Mouse (Mus musculus): ENCODE data around the gene Ccdc22.

The Ccdc22 gene

DNA sequence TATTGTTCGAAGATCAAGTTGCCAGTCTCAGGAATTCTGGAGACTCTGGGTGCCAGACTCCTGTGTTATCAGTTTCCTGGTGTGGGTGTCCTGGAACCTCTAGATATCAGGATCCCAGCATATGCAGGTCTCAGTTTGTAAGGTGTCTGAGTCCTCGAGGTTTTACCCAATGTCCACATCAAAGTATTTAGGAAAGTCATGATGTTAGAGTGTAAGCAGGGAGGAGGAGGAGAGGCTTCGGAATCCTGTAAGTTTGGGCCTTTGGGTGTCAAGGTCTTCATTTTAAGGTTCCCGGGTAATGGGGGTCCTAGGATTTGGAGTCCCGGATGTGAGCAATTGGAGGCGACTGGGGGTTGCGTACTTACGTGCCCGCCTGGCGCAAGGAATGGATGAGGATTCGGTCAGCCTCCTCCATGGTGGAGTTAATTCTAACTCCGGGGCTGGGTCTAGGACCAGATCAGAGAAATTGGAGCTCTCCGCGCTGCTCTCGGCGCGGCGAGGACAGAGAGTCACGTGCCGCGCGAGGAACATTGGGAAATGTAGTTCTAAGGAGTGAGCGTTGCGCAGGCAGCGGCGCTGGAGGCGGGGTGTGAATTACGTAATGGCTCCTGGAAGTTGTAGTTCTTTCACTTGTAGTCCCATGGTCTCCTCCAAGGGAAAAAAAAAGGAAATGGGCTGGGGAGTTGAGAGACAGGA is at the start of gene Ccdc22:
Ccdc22 (minus strand) TSS at position 639 of the 696 bp plus-strand sequence.
- peak; percentile 70 to 80 for DNase-seq

DNA sequence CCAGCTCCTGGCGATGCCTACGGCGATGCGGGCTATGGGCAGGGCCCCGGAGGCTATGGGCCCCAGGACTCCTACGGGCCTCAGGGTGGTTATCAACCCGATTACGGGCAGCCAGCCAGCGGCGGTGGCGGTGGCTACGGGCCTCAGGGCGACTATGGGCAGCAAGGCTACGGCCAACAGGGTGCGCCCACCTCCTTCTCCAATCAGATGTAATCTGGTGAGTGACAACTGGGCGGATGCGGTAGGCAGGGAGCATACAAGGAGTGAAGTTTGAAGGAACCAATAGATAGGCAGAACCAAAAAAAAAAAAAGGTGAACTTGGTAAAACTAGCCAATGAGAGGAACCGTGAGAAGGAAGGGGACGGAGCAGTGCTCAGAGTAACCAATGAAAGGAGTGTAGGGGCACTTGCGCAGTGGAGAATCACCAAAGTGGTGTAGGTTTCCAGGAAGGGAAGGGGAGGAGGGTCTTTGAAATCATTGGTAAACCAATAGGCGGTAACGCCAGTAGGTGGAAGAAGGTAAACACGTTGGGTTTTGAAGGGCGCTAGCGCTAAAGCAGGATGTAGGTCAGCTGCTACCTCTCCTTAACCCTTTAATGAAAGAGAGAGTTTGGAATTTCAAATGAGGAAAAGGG is 43.5 kb upstream of the Ccdc22 start:
- peak; percentile 75 to 79 for DNase-seq

DNA sequence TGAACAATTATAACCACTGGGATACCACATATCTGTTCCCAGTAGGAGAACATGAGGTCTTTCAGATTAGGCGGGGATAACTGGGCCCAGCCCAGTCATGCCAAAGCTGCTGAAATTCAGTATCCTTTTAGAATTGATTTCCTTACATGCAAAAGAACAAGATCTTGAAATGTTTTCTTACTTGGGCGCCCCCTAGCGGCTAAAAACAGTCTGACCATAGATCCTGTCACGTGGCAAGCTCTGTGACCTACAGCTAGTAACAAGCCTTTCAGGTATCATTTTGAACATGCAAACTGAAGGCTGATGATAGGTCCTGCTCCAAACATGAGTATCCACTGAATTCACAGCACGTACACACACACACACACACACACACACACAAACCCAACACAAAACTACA is 40.0 kb upstream of the Ccdc22 start:
- peak; percentile 74 to 76 for DNase-seq

DNA sequence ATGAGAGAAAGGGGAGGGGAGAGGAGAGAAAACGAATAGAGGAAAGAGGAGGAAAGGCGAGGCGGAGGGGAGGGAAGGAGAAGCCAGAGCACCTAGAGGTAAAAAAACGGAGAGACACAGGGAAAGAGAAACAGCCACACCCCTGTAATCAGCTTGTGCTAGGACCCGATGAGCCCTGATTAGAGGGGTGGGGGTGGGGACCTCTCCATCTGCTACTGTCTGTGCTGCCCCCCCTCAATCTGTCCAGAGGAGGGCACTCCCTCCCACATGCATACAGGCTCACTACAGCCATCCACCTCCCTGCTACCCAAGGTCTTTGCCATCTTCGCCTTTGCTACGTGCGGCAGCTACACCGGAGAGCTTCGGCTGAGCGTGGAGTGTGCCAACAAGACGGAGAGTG is 35.5 kb upstream of the Ccdc22 start:
- DNase-seq, result no peak

DNA sequence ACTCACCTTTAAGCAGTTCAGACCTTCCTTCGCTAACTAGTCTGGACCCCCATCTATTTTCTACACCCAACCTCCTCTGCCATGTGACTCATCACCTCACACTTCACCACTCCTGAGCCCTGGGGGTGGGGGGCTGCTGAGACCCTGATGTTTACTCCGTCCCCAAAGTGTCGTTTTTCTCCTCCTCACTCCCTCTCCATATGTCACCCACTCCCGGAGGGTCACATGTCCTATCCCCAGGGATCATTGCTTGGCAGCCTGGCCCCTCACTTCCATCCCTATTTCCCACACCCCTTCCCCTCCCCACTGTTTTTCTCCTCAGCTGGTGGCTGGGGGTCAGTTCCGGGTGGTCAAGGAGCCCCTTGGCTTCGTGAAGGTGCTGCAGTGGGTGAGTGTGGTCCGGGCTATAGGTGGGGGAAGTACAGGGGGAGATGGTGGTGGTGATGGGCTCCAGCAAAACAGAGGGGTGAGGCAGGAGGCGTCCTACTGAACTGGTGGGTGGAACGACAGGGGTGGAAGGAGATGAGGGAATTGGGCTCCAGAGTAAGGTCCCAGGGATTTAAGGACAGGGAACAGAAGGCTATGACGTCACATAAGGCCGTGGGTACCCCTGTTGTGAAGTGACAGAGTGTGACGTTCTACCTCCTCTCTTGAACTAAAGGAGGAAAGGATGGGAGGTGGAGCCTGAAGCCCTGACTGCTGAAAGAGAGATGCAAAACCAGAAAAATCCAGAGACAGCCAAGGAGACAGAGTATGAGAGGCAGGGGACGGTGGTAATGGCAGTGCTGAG is 34.4 kb upstream of the Ccdc22 start:
- no peak for DNase-seq

DNA sequence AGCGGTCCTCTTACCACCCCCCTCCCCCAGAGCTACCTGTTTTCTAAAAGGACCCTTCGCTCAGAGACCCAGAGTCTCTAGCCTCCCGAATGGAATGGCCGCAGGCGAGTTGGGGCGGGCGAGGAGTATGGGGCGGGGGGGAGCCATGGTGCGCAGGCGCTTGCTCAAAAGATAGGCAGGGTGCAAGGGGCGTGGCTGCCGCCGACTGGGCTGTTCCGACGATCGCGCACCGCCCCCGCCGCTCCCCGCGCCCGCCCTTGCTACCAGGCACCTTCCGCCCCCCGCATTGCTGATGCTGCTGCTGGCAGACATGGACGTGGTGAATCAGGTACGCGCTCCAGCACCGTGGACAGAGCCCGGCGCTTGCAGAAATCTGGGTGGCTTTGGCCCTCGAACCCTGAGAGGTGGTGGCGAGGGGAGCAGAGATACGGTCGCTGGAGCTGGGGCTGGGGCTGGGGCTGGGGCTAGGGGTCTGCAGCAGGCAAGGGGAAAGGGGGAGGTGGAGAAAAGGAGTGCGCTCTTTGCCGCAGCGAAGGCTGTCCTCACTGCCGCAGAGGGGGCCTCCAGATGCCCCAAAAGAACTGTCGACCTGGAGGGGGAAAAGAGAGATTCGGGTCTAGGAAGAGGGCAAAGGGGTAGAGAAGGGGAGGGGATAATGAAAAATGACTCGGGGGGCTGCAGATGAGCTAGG is 33.2 kb upstream of the Ccdc22 start, which contains the start of gene Syp:
Syp (plus strand) TSS at position 71 of the 691 bp plus-strand sequence.
- peak; percentile 88 to 89 for DNase-seq

DNA sequence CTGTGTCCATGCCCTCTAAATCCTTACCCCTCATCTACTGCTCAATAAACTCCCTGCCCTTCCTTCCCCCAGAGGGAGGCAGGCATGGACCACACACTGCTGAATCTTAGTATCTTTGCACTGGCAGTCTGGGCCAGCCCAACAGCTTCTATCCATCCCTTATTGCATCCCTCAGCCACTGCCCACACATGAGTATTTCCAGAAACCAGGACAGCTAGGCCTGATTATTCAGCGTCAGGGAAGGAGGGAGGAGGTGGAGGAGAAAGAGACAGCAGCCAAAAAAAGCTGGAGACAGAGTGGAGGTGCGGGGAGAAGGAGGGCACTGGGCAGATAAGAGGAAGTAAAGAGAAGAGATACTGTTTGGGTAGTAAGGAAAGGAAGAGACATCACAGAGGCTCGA is 29.8 kb upstream of the Ccdc22 start:
- no peak for DNase-seq

DNA sequence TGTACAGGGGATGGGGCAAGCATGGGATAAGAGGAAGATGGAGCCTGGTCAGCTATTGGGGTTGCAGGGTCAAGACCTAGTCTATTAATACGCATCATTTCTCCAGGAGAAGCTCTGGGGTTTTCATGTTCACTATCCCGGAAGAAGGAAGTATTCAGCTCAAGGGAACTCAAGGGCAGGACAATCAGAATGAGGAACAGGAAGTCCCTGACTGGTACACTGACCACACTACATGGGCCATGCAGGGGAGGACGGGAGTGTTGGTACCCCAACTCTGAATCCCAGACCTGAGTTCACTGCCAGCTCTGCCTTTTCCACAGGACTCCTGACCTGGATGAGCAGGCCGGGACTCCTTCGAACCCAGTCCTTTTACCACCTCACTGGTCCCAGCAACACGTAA is 27.2 kb upstream of the Ccdc22 start:
- DNase-seq, result no peak

DNA sequence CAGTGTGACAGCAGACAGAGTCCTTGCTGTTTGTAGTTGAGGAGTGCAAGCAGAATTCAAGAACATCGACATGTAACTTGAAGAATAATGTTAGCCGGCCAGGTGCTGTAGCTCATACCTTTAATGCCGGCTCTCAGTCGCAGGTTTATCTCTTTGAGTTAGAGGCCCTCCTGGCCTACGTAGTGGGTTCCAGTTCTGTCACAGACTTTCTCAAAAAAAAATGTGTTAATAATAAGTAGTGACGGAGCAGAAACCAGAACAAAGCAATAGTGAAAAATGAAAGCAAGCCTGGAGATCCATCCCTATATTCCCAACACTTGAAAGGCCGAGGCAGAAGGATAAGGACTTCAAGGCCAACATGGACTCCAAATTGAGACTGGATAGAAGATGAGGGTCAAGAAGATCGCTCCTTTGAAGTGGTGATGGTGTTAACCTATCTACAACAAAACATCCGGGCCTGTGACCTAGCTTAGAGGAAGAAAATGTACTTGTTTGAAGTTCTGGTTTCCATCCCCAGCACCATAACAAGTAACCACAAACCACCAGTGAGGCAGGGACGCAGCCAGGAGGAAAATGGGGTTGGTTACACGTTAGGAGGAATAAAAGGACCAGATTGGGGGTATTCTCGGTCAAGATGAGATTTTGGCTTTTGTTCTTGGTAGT is 12.7 kb upstream of the Ccdc22 start:
- no peak for DNase-seq

DNA sequence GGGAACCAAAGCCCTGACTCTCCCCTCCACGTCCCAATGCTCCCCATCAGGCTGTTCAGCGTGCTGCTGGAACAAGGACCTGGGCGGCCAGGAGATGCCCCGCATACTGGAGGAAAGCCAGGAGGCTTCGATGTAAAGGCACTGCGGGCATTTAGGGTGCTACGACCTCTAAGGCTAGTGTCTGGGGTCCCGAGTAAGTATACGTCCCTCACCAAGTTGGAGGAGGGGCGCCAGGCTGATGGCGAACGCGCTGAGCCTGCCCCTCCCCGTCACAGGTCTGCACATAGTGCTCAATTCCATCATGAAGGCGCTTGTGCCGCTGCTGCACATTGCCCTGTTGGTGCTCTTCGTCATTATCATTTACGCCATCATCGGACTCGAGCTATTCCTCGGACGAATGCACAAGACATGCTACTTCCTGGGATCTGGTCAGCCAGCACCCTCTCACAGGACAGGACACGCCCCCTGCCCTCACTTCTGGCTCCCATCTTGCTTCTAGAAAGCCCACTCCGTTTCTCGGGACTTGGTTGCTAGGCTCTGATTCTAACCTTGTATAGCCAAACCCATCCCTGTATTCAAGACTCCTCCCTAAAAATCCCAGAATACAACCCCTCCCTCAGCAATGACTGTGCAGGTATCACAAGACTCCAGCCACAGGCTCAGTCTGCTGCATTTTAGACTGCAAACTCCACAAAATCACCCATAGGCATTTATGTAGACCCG is 5.4 kb upstream of the Ccdc22 start:
- DNase-seq, result no peak

DNA sequence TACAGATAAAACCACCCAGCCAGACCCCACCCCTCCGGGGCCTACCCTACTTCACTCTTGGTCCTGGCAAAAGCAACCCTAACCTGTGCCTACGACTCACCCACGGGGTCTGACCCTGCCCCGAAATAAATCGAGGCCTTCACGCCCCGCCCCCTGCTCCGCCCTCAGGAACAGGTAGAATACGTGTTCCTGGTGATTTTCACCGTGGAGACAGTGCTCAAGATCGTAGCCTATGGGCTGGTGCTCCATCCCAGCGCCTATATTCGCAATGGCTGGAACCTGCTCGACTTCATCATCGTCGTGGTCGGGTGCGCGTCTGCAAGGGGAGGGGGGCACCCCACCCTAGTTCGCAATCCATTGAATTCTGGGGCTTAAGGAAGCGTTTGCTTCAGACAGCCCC is 4.7 kb upstream of the Ccdc22 start:
- no peak for DNase-seq

DNA sequence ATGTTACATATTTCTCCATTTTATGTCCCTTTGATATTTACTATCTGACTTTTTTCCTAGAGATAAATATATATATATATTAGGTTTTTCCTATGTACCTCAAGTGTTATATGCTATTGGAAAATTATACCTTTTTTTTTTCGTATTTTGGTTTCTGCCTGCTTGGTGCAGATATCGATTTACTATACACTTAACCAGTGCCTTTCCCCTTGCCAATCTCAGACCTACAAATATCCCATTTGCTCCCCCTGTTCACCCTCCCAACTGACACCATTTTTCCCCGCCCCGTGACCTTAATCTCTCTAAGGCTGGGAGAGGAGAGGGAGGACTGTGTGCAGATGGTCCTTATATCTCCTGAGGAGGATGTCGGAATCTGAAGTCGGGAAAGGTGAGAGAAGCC is 1.5 kb upstream of the Ccdc22 start, which contains the start of gene Cacna1f:
Cacna1f (plus strand) TSS at position 301 of the 400 bp plus-strand sequence.
- DNase-seq, result no peak

DNA sequence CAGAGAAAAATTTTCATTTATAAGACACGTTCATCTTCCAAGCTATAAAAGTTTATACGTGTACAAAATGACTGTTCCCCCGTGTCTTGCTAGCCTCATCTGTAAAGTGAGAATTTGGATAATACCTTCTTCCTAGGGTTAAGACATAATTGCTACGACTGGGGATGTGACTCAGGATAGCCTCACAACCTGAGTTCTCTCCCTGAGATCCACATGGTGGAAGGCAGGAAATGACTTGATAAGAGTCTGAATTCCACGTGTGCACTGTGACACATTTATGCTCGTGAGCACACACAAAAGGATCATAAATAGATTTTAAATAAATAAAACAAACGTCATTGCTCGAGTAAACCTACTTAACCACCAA is 241 bp upstream of the Ccdc22 start:
- no peak for DNase-seq

DNA sequence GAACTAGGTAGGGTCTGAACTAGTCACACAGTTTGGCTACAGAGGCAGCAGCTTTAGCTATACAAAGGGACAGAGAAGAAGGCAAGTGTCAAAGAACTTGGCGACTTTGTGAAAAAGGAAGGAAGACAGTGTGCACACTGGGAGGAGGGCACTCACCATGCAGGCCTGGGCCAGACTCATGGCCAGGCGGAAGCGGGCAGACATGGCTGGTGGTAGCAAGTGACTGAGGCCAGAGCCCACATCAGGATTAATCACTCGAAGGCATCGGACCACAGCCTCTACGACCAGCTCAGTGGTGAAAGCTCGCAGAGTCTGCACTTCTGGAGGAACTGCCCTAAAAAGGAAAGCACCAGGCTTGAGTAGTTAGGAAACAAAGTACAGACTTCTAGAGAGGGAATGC is 1.3 kb downstream of the Ccdc22 start:
- no peak for DNase-seq

DNA sequence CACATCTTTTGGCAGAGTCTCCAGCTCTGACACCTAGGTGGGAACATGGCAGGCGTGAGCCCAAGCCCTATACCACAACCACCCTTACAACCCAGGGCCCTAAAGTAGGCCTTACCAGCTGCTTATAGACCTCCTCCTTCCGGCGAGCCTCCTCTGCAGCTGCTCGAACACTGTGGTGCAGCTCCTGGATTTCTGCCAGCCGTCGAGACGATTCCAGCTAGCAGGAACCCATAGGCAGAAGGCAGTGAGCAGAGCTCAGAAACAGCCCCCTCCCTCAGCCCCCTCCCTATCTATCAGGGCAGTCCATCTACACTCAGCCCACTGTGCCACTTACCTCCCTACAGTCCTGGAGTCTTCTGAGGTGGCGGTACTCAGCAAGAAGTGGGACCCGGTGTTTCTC is 9.9 kb downstream of the Ccdc22 start:
- DNase-seq, result no peak

DNA sequence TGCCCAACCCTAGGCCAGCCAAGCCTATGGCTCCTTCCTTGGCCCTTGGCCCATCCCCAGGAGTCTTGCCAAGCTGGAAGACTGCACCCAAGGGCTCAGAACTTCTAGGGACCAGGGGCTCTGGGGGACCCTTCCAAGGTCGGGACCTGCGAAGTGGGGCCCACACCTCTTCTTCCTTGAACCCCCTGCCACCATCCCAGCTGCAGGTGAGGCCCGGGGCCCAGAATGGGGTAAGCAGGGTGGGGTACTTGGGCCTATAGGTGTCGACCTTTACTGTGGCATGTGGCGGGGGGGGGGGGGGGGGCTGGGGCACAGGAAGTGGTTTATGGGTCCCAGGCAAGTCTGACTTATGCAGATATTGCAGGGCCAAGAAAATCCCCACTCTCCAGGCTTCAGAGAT is 19.0 kb downstream of the Ccdc22 start:
- DNase-seq, result peak in 1 of 2 experiments; percentile 39

DNA sequence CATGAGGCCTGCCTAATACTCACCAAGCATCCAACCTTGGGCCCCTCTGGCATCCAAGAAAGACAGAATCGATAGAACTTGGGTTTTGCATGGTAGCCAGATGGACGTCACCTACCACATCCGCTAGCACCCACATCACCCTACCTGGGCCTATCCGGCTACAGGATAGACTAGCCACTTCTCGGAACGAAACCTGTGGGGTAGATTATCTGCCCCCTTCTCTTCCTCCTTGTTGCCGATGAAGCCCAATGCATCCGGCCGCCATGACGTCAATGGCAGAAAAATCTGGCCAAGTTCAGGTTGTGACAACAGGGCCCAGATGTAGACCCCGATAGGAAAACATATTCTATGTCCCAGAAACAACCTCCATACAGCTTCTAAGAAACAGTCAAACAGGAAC is 21.4 kb downstream of the Ccdc22 start:
- DNase-seq, result no peak

DNA sequence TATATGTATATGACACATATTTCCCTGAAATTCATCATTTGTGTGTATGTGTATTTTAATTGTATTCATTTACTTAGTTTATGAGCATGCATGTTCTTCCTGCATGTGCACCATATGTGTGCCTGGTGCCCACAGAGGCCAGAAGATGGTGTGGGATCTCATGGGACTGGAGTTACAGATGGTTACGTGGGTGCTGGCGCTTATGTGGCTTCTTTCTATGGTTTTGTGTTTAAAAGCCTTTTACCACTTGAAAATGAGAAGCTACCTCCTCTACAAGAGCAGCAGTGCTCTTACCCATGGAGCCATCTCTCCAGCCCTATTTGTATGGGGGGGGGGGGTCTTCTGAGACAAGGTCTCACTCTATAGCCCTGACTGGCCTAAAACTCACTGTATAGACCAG is 24.2 kb downstream of the Ccdc22 start:
- no peak for DNase-seq

DNA sequence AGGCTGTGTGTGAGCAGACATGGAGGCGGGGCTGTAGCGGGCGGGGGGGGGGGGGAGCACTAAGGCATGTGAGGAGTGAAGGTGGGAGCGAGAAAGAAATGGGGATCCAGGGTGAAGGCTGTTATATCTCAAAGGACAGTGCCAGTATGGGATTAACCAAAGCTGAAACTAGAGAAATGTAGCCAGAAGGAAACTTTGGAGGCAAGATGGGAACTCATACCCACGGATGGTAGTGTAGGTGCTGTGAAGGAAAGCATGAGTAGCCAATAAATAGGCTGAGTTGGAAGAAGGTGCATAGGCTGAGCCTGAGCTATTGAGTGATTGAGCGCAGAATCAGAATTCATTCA is 30.5 kb downstream of the Ccdc22 start:
- no peak for DNase-seq

DNA sequence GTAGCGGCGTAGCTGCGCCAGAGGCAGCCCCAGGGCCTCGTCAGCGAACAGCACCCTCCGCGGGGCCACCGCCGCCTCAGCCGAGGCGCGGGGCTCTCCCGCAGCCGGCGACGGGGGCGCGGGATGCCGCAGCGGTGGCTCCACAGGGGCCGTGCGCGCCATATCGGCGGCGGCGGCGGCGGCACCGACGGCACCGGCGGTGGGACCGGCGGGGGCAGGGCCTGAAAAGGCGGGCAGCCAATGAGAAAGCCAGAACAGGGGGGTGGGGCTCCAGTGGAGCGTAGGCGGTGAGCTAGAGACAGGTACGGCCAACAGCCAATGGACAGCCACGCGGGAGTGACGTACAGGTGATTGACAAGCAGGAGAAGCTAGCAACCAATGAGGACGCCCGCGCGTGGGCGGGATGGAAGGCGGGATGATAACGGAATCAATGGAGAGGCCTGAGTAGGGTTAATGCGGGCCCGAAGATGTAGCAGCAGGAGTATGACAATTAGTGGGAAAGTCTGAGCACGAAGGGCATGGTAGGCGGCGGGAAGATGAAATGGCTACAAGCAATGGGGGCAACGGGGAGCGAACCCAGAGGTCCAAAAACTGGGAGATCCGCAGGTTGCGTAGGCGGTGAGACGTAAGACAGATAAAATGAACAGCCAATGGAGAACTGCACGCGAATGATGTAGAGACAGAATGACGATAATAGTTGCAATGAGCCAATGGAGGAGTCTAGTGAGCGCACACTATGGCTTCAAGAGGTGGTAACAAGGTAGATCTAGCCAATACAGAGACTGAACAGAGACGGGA is 31.0 kb downstream of the Ccdc22 start, which contains the start of gene Ppp1r3f:
Ppp1r3f (minus strand) TSS at position 197 of the 798 bp plus-strand sequence.
- DNase-seq, result peak; percentile 91 to 95

Data from thymus, postnatal 36 days (tissue).